Mouse (Mus musculus) kidney, adult 9 months (tissue): ENCODE measurements around the gene Mta2.

Source experiments
- DNase-seq: peaks from one replicate; pipeline ENCODE4 v3.0.0; 2022

Gene Mta2

DNA sequence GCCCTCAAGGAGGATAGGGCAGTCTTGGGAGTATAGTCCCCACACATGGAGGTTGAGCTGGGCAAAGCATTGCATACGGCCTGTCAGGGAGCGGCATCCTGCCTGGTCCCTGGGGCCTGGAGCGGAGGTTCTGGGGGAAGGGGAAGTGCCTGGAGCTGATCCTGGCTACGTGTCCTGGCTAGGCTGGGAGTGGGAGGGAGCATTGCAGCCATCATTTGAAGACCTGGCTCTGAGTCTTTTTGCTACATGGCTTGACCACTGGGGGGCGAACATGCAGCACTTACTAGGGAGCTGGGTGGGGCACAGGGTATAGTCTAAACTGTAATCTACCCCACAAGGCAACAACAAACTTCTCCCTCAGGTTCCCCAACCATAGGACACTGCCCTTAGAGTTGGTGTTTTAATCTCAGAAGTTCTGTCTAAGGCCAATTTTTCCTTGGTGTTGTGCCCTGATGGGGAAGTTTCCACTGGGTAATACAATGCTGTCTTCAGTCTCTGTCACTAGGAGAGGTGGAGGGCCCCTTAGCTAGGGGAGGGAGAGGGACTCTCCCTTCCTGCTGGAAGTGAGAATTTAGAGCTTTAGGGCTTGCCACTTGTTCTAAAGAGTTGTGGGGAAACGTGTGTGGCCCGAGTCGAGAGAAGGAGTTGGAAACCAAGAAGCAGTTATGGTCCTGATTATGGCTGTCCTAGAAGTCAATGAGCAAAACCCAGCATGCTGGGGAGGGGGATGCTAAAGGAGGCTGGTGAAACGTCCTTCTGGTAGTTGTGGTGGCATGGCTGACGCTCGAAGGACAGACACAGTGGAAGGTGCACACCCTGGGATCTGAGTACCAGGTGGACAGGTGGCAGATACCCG is 51.3 kb downstream of the Mta2 start:
- DNase-seq, result peak; percentile 87

DNA sequence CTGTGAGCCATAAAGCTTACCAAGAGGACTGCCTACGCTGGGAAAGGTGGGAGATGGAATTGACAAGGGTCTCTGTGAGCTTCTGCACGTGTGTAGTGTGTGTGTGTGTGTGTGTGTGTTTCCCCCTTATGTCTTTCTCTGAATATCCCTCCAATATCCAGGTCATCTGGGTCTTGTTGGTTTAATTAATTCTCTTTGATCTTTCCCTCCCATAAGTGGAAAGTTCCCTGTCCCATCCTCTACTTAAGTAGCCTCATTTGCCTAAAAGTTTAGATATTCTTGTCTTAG is 51.9 kb downstream of the Mta2 start:
- DNase-seq, result no peak

DNA sequence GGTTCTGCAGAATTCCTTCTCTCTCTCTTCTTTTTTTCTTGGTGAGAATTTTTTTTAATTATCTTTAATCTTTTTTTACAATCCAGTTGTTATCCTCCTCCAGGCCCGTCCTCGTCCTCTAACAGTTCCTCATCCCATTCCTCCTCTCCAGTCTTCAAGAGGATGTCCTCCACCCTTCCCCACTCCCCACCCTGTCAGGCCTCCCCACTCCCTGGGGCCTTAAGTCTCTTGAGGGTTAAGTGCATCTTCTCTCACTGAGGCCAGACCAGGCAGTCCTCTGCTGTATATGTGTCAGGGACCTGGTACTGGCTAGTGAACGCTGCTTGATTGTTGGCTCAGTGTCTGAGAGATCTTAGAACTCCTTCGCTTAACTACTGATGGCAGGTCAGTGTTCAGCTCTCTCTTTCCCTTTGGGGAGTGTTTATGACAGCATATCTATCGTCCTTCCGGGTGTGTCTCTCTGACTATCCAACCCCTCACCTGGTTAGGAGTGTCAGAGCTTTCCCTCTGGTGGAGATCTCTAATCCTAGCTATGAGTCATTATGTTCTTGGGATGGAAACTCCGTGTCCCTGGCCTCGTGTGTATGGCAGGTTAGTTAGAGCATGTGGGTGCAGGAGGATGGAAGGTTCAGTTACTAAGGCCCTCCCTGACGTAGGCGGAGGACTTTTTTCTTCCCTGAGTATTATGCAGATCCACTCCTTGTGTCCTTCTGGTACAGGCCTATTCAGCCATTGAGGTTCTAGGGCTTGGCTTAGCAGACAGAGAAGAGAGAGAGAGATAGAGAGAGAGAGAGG is 53.3 kb downstream of the Mta2 start:
- DNase-seq, result no peak

DNA sequence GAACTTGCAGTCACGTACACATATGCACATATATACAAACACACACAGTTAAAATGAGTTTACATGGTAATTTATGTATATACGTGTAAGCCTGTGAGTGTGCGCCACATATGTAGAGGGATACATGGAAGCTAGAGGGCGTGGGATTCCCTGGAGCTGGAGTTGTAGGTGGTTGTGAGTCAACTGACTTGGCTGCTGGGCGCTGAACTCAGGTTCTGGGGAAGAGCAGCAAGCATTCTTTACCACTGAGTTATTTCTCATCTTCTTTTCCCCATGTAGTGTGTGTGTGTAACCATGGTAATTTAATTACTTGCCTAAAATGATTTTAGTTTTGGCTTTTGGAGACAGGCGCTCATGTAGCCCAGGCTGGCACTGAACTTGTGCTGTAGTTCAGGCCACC is 54.9 kb downstream of the Mta2 start:
- no peak for DNase-seq

DNA sequence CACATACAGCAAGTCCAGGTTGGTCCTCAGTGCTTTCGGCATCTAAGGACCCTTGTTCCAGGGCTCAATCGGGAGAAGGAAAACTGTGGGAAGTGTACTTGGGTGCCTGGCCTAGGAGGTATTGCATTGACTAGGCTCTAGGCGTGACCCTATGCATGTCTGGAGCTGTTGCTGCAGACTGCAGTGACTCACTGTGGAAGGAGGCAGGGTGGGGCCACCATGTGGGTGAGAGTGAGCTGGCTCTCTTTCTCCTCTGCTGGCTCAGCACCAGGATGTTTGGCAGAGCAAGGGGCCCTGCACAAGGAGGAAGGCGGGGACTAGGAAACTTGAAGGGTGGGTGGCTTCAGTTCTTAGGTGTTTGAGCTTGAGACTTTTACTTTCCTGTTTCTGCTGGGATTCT is 55.9 kb downstream of the Mta2 start:
- peak; percentile 75 for DNase-seq

DNA sequence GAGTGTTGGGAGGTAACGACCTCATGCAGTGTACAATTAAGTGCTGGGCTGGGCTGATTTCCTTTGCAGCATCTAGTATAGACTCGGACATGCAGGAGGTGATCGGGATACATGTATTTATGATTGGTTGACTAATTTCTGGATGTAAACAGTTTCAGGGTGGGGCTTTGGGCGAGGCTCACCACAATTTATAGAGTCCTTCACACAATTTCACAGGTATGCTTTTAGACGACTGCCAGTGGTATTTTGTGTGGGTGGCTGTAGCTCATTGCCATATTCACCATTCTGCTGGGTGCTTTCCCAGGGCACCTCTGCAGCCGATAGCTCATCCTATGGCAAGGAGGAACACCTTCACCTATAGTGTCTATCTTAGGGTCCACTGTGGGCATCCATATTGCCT is 56.9 kb downstream of the Mta2 start:
- DNase-seq, result no peak

DNA sequence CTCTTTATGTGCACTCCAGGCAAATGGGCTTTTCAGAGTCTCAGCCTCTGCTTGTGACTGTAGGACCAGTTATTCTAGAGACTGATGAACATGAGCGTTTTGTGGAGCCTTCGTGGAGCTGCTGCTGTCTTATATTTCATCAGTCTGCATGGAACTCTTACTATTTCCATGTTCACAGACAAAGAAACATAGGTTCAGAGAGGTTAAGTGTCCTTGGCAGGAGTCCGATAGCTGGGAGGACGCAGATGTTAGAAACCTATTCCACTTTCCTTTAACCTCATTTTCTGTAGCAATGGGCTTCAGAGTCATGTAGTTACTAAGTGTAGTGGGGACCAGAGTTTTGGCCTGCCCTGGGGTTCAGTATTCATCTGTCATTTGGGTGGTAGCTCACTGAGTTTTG is 57.5 kb downstream of the Mta2 start:
- DNase-seq, result no peak
